Mouse (Mus musculus): ENCODE measurements around the gene Inhbe. TPM values are rescaled to one million over a fixed set of nuclear protein-coding genes. Genes with fewer than 3 reads are reported as not detected.

The Inhbe gene
- polyA plus RNA-seq, 1 experiment, result not detected

DNA sequence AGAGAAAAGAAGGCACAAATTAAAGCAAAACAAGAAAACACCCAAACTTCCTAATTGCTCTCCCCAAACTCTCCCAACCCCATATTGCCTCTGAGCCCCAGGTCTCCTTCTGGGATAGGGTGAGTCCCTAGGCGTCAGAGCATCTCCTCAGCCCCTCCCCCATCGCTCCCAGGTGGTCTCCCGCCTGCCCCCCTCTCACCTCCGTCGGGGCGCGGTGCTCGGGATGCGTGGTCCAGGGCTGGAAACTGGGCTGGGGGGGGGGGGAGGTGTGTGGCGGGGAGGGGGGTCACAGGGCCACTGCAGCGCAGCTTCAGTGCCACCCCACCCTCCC is 12.9 kb downstream of the Inhbe start:
- H3K36me3 ChIP-seq (ENCODE audit: control insufficient read depth, insufficient read depth, low read length, poor library complexity, severe bottlenecking), result no peaks in the 10 kb centered on the region
- H3K27ac ChIP-seq (ENCODE audit: insufficient read depth, low read length), result peak overlapping the region; percentile 94
- no peaks in the 10 kb centered on the region for H3K4me1 ChIP-seq (ENCODE audit: control insufficient read depth, insufficient read depth, low read length)
- no peak for TF ChIP-seq CTCF (IDR thresholded peaks at IDR 0.05; ENCODE audit: low read depth, low read length)
- TF ChIP-seq EP300 (IDR thresholded peaks at IDR 0.05; ENCODE audit: insufficient read depth, low read depth, low read length), result no peak
- no peak for TF ChIP-seq POLR2A (IDR thresholded peaks at IDR 0.05; ENCODE audit: insufficient read depth, low read length)
- H3K4me3 ChIP-seq (ENCODE audit: low read depth, low read length), result peak overlapping the region; percentile 94
- H3K9ac ChIP-seq (ENCODE audit: low read depth, poor library complexity, severe bottlenecking), result peak overlapping the region; percentile 88
- H3K9me3 ChIP-seq (replicated peaks; ENCODE audit: control insufficient read depth, insufficient read depth, low read length, poor library complexity, severe bottlenecking), result no peaks in the 10 kb centered on the region
- no peaks in the 10 kb centered on the region for H3K27me3 ChIP-seq (ENCODE audit: control insufficient read depth, insufficient read depth, low read length, poor library complexity, severe bottlenecking)

DNA sequence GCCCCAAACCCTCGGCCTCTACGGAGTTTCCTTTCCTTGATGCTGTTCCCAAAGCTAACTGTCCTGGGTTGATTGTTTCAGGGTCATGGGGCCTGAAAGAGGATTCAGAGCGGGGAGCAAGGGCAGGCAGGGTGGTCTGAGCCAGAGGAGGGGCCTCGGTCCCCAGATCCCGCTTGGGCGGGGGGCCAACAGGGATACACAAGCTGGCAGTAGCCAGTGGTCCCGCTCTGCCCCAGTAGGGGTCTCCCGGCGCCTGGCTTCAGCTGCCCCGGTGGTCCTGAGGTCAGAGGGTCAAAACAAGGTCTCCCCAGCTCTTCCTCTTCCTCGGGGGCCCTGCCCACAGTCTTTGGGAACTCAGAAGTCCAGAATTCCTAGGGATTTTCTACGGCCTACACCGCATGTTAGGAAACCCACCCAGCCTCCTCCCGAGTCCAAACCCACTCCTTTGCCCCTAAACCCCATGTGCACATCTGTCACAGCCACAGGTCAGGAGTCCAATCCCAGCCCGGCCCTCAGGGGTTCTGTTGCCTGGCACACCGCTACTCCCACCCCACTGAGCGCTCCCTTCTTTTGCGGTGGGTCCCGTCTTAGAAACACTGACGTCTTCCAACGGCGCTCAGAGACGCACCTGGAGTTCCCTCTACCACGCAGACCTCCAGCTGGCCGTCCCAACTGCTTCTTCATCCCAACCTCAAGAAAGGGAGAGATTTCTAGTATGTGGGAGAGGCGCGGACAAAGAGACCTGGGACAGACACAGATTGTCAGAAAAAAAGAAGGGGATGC is 13.4 kb downstream of the Inhbe start:
- no peaks in the 10 kb centered on the region for H3K27me3 ChIP-seq (ENCODE audit: control insufficient read depth, insufficient read depth, low read length, poor library complexity, severe bottlenecking)
- TF ChIP-seq EP300 (IDR thresholded peaks at IDR 0.05; ENCODE audit: insufficient read depth, low read depth, low read length), result 0 out of 2 replicates have a peak, but pooled peaks have one; percentile 15
- TF ChIP-seq CTCF (IDR thresholded peaks at IDR 0.05; ENCODE audit: low read depth, low read length), result peak; percentile 7
- TF ChIP-seq POLR2A (IDR thresholded peaks at IDR 0.05; ENCODE audit: insufficient read depth, low read length), result no peak
- no peaks in the 10 kb centered on the region for H3K36me3 ChIP-seq (ENCODE audit: control insufficient read depth, insufficient read depth, low read length, poor library complexity, severe bottlenecking)
- peak overlapping the region; percentile 94 for H3K27ac ChIP-seq (ENCODE audit: insufficient read depth, low read length)
- peak overlapping the region; percentile 88 for H3K9ac ChIP-seq (ENCODE audit: low read depth, poor library complexity, severe bottlenecking)
- H3K4me1 ChIP-seq (ENCODE audit: control insufficient read depth, insufficient read depth, low read length), result peaks cover 2% of the 10 kb centered on the region
- peak overlapping the region; percentile 94 for H3K4me3 ChIP-seq (ENCODE audit: low read depth, low read length)
- H3K9me3 ChIP-seq (replicated peaks; ENCODE audit: control insufficient read depth, insufficient read depth, low read length, poor library complexity, severe bottlenecking), result no peaks in the 10 kb centered on the region

DNA sequence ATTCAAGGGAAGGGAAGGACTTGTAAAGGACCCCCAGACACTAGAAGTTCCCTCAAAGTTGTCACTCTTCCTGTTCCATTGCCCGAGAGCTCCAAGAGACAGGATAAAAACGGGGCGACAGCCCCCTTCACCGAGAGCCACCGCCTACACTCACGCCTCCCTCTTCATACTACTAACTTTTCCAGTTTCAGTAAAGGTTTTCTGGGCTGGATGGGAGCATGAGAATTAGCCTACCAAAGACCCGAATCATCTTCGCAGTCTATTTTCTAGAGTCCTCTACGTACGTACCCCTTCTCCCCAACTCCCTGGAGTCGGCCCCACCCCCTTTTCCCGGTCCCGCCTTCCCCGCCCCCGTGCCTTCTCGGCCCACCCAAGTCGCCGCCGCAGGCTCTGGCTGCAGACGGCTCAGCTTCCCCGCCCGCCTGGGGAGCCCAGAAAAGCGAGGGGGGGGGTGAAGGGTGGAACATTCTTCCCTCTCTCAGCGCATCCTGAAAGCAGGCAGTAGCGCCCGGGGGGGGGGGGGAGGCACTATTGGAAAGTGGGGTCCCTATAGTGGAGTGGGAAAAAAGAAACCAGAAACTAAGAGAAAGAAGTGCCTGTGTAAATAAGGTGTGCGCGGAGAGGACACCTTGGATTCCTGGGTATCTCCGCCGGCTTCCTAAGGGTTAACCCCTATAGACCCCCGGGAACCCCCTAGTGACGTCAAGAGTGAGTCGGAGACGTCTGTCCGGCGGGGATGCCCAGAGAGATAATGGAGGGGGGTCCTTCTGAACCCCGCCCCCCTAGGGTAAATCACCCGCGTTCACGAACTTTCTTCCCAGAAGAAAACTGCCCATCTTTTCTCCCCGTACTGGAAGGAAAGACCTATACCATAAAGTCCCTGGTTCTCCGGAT is 14.3 kb downstream of the Inhbe start:
- Histone ChIP-seq H3K9ac (ENCODE audit: low read depth, poor library complexity, severe bottlenecking) (peak overlapping the region; percentile 88), H3K36me3 (ENCODE audit: control insufficient read depth, insufficient read depth, low read length, poor library complexity, severe bottlenecking) (0 out of 2 replicates have a peak, but pooled peaks cover 2% of the 10 kb centered on the region), H3K9me3 (replicated peaks; ENCODE audit: control insufficient read depth, insufficient read depth, low read length, poor library complexity, severe bottlenecking) (no peaks in the 10 kb centered on the region), H3K27ac (ENCODE audit: insufficient read depth, low read length) (peak overlapping the region; percentile 94), H3K27me3 (ENCODE audit: control insufficient read depth, insufficient read depth, low read length, poor library complexity, severe bottlenecking) (no peaks in the 10 kb centered on the region), H3K4me3 (ENCODE audit: low read depth, low read length) (peak overlapping the region; percentile 94), H3K4me1 (ENCODE audit: control insufficient read depth, insufficient read depth, low read length) (peaks cover 2% of the 10 kb centered on the region)
- TF ChIP-seq CTCF (IDR thresholded peaks at IDR 0.05; ENCODE audit: low read depth, low read length) (no peak), POLR2A (IDR thresholded peaks at IDR 0.05; ENCODE audit: insufficient read depth, low read length) (no peak), EP300 (IDR thresholded peaks at IDR 0.05; ENCODE audit: insufficient read depth, low read depth, low read length) (no peak)

DNA sequence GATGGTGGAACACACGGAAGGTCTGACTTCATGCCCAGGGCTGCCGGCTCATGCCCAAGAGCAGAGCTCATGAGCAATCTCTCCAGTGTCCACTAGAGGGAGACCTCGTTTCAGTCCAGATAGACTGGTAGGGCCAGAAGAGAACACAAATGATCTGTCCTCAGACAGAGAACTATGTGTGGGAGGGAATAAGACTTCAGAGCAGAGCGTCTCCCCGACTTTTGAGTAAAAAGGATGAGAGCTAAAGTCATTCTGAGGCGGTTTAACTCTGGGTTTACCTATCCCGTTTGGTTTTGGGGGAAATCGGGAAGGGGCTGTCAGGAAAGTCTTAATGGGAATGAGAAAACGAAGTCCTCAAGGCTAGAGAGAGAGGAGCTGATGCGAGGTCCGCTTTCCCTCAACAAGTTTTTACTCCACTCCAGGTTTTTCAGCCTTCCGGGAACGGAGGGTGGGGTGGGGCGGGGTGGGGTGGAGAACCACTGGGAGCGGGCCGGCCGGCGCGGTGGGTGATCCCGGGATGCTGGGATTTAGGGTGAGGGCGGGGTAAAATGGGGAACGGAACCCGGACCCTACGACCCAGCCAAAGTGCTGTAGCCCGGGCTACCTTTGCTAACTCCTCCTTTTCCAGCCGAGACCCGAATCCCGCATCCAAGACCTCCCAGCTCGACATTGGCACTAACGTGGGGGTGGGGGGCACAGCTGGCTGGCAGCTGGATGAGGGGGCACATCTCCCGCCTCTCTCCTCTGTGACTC is 15.1 kb downstream of the Inhbe start:
- peak overlapping the region; percentile 94 for H3K27ac ChIP-seq (ENCODE audit: insufficient read depth, low read length)
- H3K9me3 ChIP-seq (replicated peaks; ENCODE audit: control insufficient read depth, insufficient read depth, low read length, poor library complexity, severe bottlenecking), result no peaks in the 10 kb centered on the region
- peaks cover 2% of the 10 kb centered on the region for H3K4me1 ChIP-seq (ENCODE audit: control insufficient read depth, insufficient read depth, low read length)
- H3K27me3 ChIP-seq (ENCODE audit: control insufficient read depth, insufficient read depth, low read length, poor library complexity, severe bottlenecking), result no peaks in the 10 kb centered on the region
- TF ChIP-seq CTCF (IDR thresholded peaks at IDR 0.05; ENCODE audit: low read depth, low read length) (peak; percentile 74), EP300 (IDR thresholded peaks at IDR 0.05; ENCODE audit: insufficient read depth, low read depth, low read length) (0 out of 2 replicates have a peak, but pooled peaks have one; percentile 42), POLR2A (IDR thresholded peaks at IDR 0.05; ENCODE audit: insufficient read depth, low read length) (no peak)
- peak overlapping the region; percentile 79 for H3K4me3 ChIP-seq (ENCODE audit: low read depth, low read length)
- H3K9ac ChIP-seq (ENCODE audit: low read depth, poor library complexity, severe bottlenecking), result peak overlapping the region; percentile 88
- H3K36me3 ChIP-seq (ENCODE audit: control insufficient read depth, insufficient read depth, low read length, poor library complexity, severe bottlenecking), result 0 out of 2 replicates have a peak, but pooled peaks cover 2% of the 10 kb centered on the region

DNA sequence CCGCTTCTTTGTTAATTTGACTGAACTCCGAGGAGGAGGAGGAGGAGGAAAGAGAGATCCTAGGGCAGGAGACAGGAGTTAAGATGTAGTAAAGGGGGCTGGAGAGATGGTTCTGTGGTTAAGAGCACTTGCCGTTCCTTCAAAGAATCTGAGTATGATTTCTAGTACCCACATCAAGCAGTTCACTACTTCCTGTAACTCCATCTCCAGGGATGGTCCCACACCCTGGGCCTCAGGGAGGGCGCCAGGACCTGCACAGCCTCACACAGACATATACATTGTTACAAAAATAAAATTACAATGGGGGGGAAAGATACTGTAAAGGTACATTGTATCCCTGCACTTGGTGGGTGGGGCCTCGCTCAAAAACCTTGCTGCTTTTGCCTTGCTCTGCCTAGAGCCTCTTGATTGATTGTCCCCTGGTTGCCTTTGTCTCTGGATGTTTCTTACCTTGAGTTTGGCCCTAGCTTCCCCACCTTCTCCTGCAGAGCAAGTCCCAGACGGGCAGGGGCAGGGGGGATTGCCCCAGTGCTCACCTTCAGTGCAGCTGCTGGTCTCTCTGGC is 16.6 kb downstream of the Inhbe start:
- H3K4me1 ChIP-seq (ENCODE audit: control insufficient read depth, insufficient read depth, low read length), result peaks cover 2% of the 10 kb centered on the region
- no peak for TF ChIP-seq CTCF (IDR thresholded peaks at IDR 0.05; ENCODE audit: low read depth, low read length)
- TF ChIP-seq POLR2A (IDR thresholded peaks at IDR 0.05; ENCODE audit: insufficient read depth, low read length), result no peak
- peak overlapping the region; percentile 88 for H3K9ac ChIP-seq (ENCODE audit: low read depth, poor library complexity, severe bottlenecking)
- H3K9me3 ChIP-seq (replicated peaks; ENCODE audit: control insufficient read depth, insufficient read depth, low read length, poor library complexity, severe bottlenecking), result no peaks in the 10 kb centered on the region
- H3K4me3 ChIP-seq (ENCODE audit: low read depth, low read length), result peak overlapping the region; percentile 41
- H3K36me3 ChIP-seq (ENCODE audit: control insufficient read depth, insufficient read depth, low read length, poor library complexity, severe bottlenecking), result peaks cover 4% of the 10 kb centered on the region; the same call in 1 of the 2 replicates
- no peaks in the 10 kb centered on the region for H3K27me3 ChIP-seq (ENCODE audit: control insufficient read depth, insufficient read depth, low read length, poor library complexity, severe bottlenecking)
- peak overlapping the region; percentile 88 for H3K27ac ChIP-seq (ENCODE audit: insufficient read depth, low read length)
